Mouse (Mus musculus) thymus, adult 2 months (tissue): ENCODE measurements at regions not wholly inside any gene's neighbourhood (a gene's known extent, or its start where the extent isn't known, plus 50 kb on each side); places are given as distances from the start of the nearest gene placed in this dataset.

ENCODE experiments used
- CTCF ChIP-seq: fragments of 200-500 bp; IDR thresholded peaks from 2 replicates; pipeline ENCODE4 v1.5.1; 2012; ENCODE audit warnings: mild to moderate bottlenecking, control low read depth, low read length, moderate library complexity, borderline replicate concordance; ENCODE audit not compliant: control insufficient read depth, poor library complexity, insufficient read depth; ENCODE audit errors: extremely low read depth
- POLR2A ChIP-seq: fragments of 200-500 bp; IDR thresholded peaks from 2 replicates; pipeline ENCODE4 v1.6.1; 2012; ENCODE audit warnings: mild to moderate bottlenecking, low read length, control low read depth, moderate library complexity; ENCODE audit not compliant: control insufficient read depth, poor library complexity, insufficient read depth; ENCODE audit errors: extremely low read depth

- TF ChIP-seq POLR2A: no peak
- TF ChIP-seq CTCF: no peak
Observed at GRCm38 (mm10) chr7:136838971-136839370, 55.4 kb upstream of the Mgmt start.
